Mouse (Mus musculus): ENCODE measurements at regions not wholly inside any gene's neighbourhood (a gene's known extent, or its start where the extent isn't known, plus 50 kb on each side); places are given as distances from the start of the nearest gene placed in this dataset.
"Not testable (repeated sequence)": the region's sequence is repeated elsewhere in the genome, so short reads cannot be mapped to it uniquely, and the experiment has no call there.

- Histone ChIP-seq H3K9me3 (ENCODE audit: control insufficient read depth, low read length) (no peaks in the 10 kb centered on the region), H3K36me3 (ENCODE audit: control insufficient read depth, insufficient read depth, low read length) (no peaks in the 10 kb centered on the region), H3K27ac (ENCODE audit: low read depth, low read length) (no peak overlapping the region), H3K4me3 (ENCODE audit: low read depth, low read length) (no peak overlapping the region), H3K4me1 (ENCODE audit: control insufficient read depth, insufficient read depth, low read length) (no peaks in the 10 kb centered on the region), H3K4me2 (ENCODE audit: low read depth) (no peak overlapping the region), H3K9ac (ENCODE audit: low read length) (no peak overlapping the region), H3K27me3 (ENCODE audit: control insufficient read depth, insufficient read depth, low read length) (no peaks in the 10 kb centered on the region)
- DNase-seq (ENCODE audit: low spot score) (no peak), ATAC-seq (ENCODE audit: insufficient read depth, low FRiP score, low TSS enrichment) (no peak)
- WGBS = 94% methylated on average over 1 of the region's 1 CpGs
These were observed 385.3 kb upstream of the Tnc start for GRCm38 (mm10) chr4:64432097-64432496.

GRCm38 (mm10) chr4:64437744-64438594 is 391.2 kb upstream of the Tnc start:
- Histone ChIP-seq H3K36me3 (ENCODE audit: control insufficient read depth, insufficient read depth, low read length) (no peaks in the 10 kb centered on the region), H3K9me3 (ENCODE audit: control insufficient read depth, low read length) (no peaks in the 10 kb centered on the region), H3K9ac (ENCODE audit: low read length) (no peak overlapping the region), H3K4me2 (ENCODE audit: low read depth) (no peak overlapping the region), H3K4me1 (ENCODE audit: control insufficient read depth, insufficient read depth, low read length) (no peaks in the 10 kb centered on the region), H3K27me3 (ENCODE audit: control insufficient read depth, insufficient read depth, low read length) (no peaks in the 10 kb centered on the region), H3K4me3 (ENCODE audit: low read depth, low read length) (no peak overlapping the region), H3K27ac (ENCODE audit: low read depth, low read length) (no peak overlapping the region)
- ATAC-seq (ENCODE audit: insufficient read depth, low FRiP score, low TSS enrichment) (no peak), DNase-seq (ENCODE audit: low spot score) (peak; percentile 34)
- 68% methylated on average over 13 of the region's 13 CpGs for WGBS

GRCm38 (mm10) chr4:64451442-64451841 is 404.6 kb upstream of the Tnc start:
- no peaks in the 10 kb centered on the region for H3K36me3 ChIP-seq (ENCODE audit: control insufficient read depth, insufficient read depth, low read length)
- no peak overlapping the region for H3K27ac ChIP-seq (ENCODE audit: low read depth, low read length)
- no peak overlapping the region for H3K4me3 ChIP-seq (ENCODE audit: low read depth, low read length)
- ATAC-seq (ENCODE audit: insufficient read depth, low FRiP score, low TSS enrichment) (no peak), DNase-seq (ENCODE audit: low spot score) (no peak)
- H3K9ac ChIP-seq (ENCODE audit: low read length) = no peak overlapping the region
- H3K4me1 ChIP-seq (ENCODE audit: control insufficient read depth, insufficient read depth, low read length) = no peaks in the 10 kb centered on the region
- H3K27me3 ChIP-seq (ENCODE audit: control insufficient read depth, insufficient read depth, low read length) = no peaks in the 10 kb centered on the region
- 57% methylated on average over 1 of the region's 1 CpGs for whole genome bisulfite sequencing
- H3K9me3 ChIP-seq (ENCODE audit: control insufficient read depth, low read length) = no peaks in the 10 kb centered on the region
- no peak overlapping the region for H3K4me2 ChIP-seq (ENCODE audit: low read depth)

GRCm38 (mm10) chr4:64451946-64452345 is 405.1 kb upstream of the Tnc start:
- no peak overlapping the region for H3K4me2 ChIP-seq (ENCODE audit: low read depth)
- H3K27ac ChIP-seq (ENCODE audit: low read depth, low read length) = no peak overlapping the region
- 56% methylated on average over 1 of the region's 1 CpGs for WGBS
- ATAC-seq (ENCODE audit: insufficient read depth, low FRiP score, low TSS enrichment) (peak; percentile 69; the same call in 1 of the 2 replicates), DNase-seq (ENCODE audit: low spot score) (no peak)
- no peaks in the 10 kb centered on the region for H3K4me1 ChIP-seq (ENCODE audit: control insufficient read depth, insufficient read depth, low read length)
- H3K4me3 ChIP-seq (ENCODE audit: low read depth, low read length) = no peak overlapping the region
- no peaks in the 10 kb centered on the region for H3K27me3 ChIP-seq (ENCODE audit: control insufficient read depth, insufficient read depth, low read length)
- no peak overlapping the region for H3K9ac ChIP-seq (ENCODE audit: low read length)
- no peaks in the 10 kb centered on the region for H3K9me3 ChIP-seq (ENCODE audit: control insufficient read depth, low read length)
- H3K36me3 ChIP-seq (ENCODE audit: control insufficient read depth, insufficient read depth, low read length) = no peaks in the 10 kb centered on the region

- no peaks in the 10 kb centered on the region for H3K36me3 ChIP-seq (ENCODE audit: control insufficient read depth, insufficient read depth, low read length)
- 89% methylated on average over 1 of the region's 1 CpGs for WGBS
- H3K4me3 ChIP-seq (ENCODE audit: low read depth, low read length) = no peak overlapping the region
- ATAC-seq (ENCODE audit: insufficient read depth, low FRiP score, low TSS enrichment) (no peak), DNase-seq (ENCODE audit: low spot score) (no peak)
- no peaks in the 10 kb centered on the region for H3K4me1 ChIP-seq (ENCODE audit: control insufficient read depth, insufficient read depth, low read length)
- H3K9ac ChIP-seq (ENCODE audit: low read length) = no peak overlapping the region
- no peaks in the 10 kb centered on the region for H3K9me3 ChIP-seq (ENCODE audit: control insufficient read depth, low read length)
- H3K27ac ChIP-seq (ENCODE audit: low read depth, low read length) = no peak overlapping the region
- H3K4me2 ChIP-seq (ENCODE audit: low read depth) = no peak overlapping the region
- H3K27me3 ChIP-seq (ENCODE audit: control insufficient read depth, insufficient read depth, low read length) = no peaks in the 10 kb centered on the region
These were observed 445.6 kb upstream of the Tnc start for GRCm38 (mm10) chr4:64492260-64492962.

- DNase-seq (ENCODE audit: low spot score); H3K9ac ChIP-seq (ENCODE audit: low read length); H3K4me2 ChIP-seq (ENCODE audit: low read depth); H3K9me3 ChIP-seq (ENCODE audit: control insufficient read depth, low read length); H3K4me3 ChIP-seq (ENCODE audit: low read depth, low read length); H3K27me3 ChIP-seq (ENCODE audit: control insufficient read depth, insufficient read depth, low read length); H3K27ac ChIP-seq (ENCODE audit: low read depth, low read length); H3K36me3 ChIP-seq (ENCODE audit: control insufficient read depth, insufficient read depth, low read length); H3K4me1 ChIP-seq (ENCODE audit: control insufficient read depth, insufficient read depth, low read length): not testable (repeated sequence)
- ATAC-seq (ENCODE audit: insufficient read depth, low FRiP score, low TSS enrichment) = peak; percentile 95
These were observed 450.9 kb upstream of the Tnc start for GRCm38 (mm10) chr4:64497759-64498158.

- H3K4me1 ChIP-seq (ENCODE audit: control insufficient read depth, insufficient read depth, low read length) = no peaks in the 10 kb centered on the region
- H3K4me2 ChIP-seq (ENCODE audit: low read depth) = no peak overlapping the region
- no peak overlapping the region for H3K27ac ChIP-seq (ENCODE audit: low read depth, low read length)
- H3K9ac ChIP-seq (ENCODE audit: low read length) = no peak overlapping the region
- H3K36me3 ChIP-seq (ENCODE audit: control insufficient read depth, insufficient read depth, low read length) = no peaks in the 10 kb centered on the region
- H3K27me3 ChIP-seq (ENCODE audit: control insufficient read depth, insufficient read depth, low read length) = no peaks in the 10 kb centered on the region
- 87% methylated on average over 5 of the region's 5 CpGs for WGBS
- H3K4me3 ChIP-seq (ENCODE audit: low read depth, low read length) = no peak overlapping the region
- ATAC-seq (ENCODE audit: insufficient read depth, low FRiP score, low TSS enrichment) (no peak), DNase-seq (ENCODE audit: low spot score) (no peak)
- no peaks in the 10 kb centered on the region for H3K9me3 ChIP-seq (ENCODE audit: control insufficient read depth, low read length)
These were observed 454.0 kb upstream of the Tnc start for GRCm38 (mm10) chr4:64500635-64501395.

GRCm38 (mm10) chr4:64521883-64522282 is 475.1 kb upstream of the Tnc start:
- no peaks in the 10 kb centered on the region for H3K36me3 ChIP-seq (ENCODE audit: control insufficient read depth, insufficient read depth, low read length)
- no peak overlapping the region for H3K4me3 ChIP-seq (ENCODE audit: low read depth, low read length)
- no peak overlapping the region for H3K4me2 ChIP-seq (ENCODE audit: low read depth)
- ATAC-seq (ENCODE audit: insufficient read depth, low FRiP score, low TSS enrichment) = no peak
- H3K9ac ChIP-seq (ENCODE audit: low read length) = no peak overlapping the region
- no peak for DNase-seq (ENCODE audit: low spot score)
- H3K27me3 ChIP-seq (ENCODE audit: control insufficient read depth, insufficient read depth, low read length) = no peaks in the 10 kb centered on the region
- H3K9me3 ChIP-seq (ENCODE audit: control insufficient read depth, low read length) = no peaks in the 10 kb centered on the region
- H3K27ac ChIP-seq (ENCODE audit: low read depth, low read length) = no peak overlapping the region
- H3K4me1 ChIP-seq (ENCODE audit: control insufficient read depth, insufficient read depth, low read length) = no peaks in the 10 kb centered on the region

Data from neural tube, embryonic 11.5 days (tissue).